Mouse (Mus musculus): Measurements from ENCODE around the gene Xrn2. TPM values are rescaled to one million over a fixed set of nuclear protein-coding genes. Genes with fewer than 3 reads are reported as not detected.

Xrn2 gene
- 35.1 and 39.6 TPM in 2 replicates for polyA plus RNA-seq (2012; rRNA removed)

DNA sequence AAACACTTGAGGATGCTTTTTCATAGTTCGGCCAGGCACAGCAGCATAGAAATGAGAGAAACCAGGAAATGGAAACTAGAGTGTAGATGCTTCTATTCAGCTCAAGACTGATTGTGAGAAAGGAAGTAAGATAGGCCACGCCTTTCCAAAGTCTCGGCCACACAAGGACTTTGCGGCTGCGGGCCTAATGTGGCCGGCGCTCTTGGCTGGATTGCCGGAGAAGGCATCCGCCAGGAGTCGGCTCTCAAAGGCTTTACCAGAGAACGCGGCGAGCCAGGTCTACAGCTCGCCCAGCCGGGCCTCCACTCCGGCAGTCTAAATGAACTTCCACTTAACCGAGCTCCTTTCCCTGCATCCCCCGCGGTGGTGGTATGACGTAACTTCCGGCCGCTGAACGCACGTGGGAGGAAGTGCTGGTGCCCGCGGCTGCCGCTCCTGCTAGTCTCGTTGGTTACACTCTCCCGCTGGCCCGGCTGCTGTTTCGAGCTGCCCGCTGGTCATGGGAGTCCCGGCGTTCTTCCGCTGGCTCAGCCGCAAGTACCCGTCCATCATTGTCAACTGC is at the start of gene Xrn2:
Gene Xrn2, plus strand, starts transcription at position 374 of the 562 bp plus-strand sequence.
- Histone ChIP-seq H3K4me1 (replicated peaks; ENCODE audit: control insufficient read depth, insufficient read depth, low read length) (peaks cover 5% of the 10 kb centered on the region), H3K27me3 (ENCODE audit: control insufficient read depth, insufficient read depth, low read length) (no peaks in the 10 kb centered on the region), H3K4me3 (ENCODE audit: control insufficient read depth, insufficient read depth, low read length) (peak within 1 kb of the TSS; percentile 71), H3K36me3 (ENCODE audit: control insufficient read depth, insufficient read depth, low read length) (no peaks in the 10 kb centered on the region), H3K27ac (ENCODE audit: control insufficient read depth, insufficient read depth, low read length) (peak within 1 kb of the TSS; percentile 92)
- WGBS, result under 1% methylated on average over 37 of the region's 37 CpGs
- DNase-seq, result peak; percentile 94
- TF ChIP-seq POLR2A (IDR thresholded peaks at IDR 0.05; ENCODE audit: control insufficient read depth, extremely low read depth, insufficient read depth, low read length, poor library complexity) (peak; percentile 82), CTCF (IDR thresholded peaks at IDR 0.05; ENCODE audit: borderline replicate concordance, control insufficient read depth, extremely low read depth, insufficient read depth, low read length, poor library complexity) (0 out of 2 replicates have a peak, but pooled peaks have one; percentile 29)

DNA sequence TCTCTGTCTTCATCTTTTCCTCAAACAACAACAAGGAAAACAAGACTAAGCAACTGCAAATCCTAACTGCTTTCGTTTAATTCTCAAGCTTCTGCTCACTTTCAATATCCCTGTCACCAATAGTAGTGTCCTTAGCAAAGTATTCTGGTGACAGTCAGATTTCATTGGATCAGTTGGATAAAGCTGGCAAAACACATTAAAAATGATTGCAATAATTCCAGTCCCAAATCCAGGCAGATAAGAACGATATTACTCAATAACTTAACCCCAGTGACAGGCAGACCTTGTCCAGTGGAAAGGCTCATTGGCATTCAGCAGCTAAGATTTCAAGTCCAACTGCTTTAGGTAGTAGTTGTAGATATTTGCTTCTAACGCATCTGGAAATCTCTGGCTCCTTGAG is 37.8 kb upstream of the Xrn2 start:
- Histone ChIP-seq H3K4me1 (replicated peaks; ENCODE audit: control insufficient read depth, insufficient read depth, low read length) (no peaks in the 10 kb centered on the region), H3K27me3 (ENCODE audit: control insufficient read depth, insufficient read depth, low read length) (no peaks in the 10 kb centered on the region), H3K36me3 (ENCODE audit: control insufficient read depth, insufficient read depth, low read length) (no peaks in the 10 kb centered on the region), H3K4me3 (ENCODE audit: control insufficient read depth, insufficient read depth, low read length) (no peak overlapping the region), H3K27ac (ENCODE audit: control insufficient read depth, insufficient read depth, low read length) (no peak overlapping the region)
- 89% methylated on average over 3 of the region's 3 CpGs for WGBS
- DNase-seq, result no peak
- TF ChIP-seq POLR2A (IDR thresholded peaks at IDR 0.05; ENCODE audit: control insufficient read depth, extremely low read depth, insufficient read depth, low read length, poor library complexity) (no peak), CTCF (IDR thresholded peaks at IDR 0.05; ENCODE audit: borderline replicate concordance, control insufficient read depth, extremely low read depth, insufficient read depth, low read length, poor library complexity) (no peak)

DNA sequence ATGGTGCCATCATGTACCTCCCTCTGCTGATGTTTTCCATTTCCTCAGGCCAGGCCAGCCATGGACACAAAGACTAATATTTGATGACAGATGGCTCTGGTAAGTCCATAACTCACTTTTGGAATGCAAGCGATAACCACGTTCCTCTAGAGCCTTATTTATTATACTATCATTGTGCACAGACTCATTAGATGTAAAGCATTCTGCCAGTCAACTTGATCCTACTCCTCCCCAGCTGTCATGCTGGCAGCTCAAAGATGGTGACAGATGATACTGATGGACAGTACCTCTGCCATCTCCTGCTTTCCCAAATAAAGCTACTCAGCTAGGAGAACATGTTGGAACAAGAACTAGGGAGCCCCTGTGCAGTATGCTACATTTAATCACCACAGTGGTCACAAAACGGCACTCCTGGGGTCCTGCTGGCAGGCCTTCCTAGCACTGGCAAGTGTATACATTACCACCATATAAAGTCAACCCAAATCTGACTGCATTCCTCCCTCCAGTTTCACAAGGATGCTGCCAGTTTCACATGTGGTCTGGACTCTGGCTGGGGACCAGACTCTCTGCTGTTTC is 37.3 kb upstream of the Xrn2 start:
- H3K36me3 ChIP-seq (ENCODE audit: control insufficient read depth, insufficient read depth, low read length), result no peaks in the 10 kb centered on the region
- TF ChIP-seq POLR2A (IDR thresholded peaks at IDR 0.05; ENCODE audit: control insufficient read depth, extremely low read depth, insufficient read depth, low read length, poor library complexity) (no peak), CTCF (IDR thresholded peaks at IDR 0.05; ENCODE audit: borderline replicate concordance, control insufficient read depth, extremely low read depth, insufficient read depth, low read length, poor library complexity) (no peak)
- no peak for DNase-seq
- no peaks in the 10 kb centered on the region for H3K27me3 ChIP-seq (ENCODE audit: control insufficient read depth, insufficient read depth, low read length)
- WGBS, result 87% methylated on average over 3 of the region's 3 CpGs
- no peak overlapping the region for H3K4me3 ChIP-seq (ENCODE audit: control insufficient read depth, insufficient read depth, low read length)
- H3K27ac ChIP-seq (ENCODE audit: control insufficient read depth, insufficient read depth, low read length), result no peak overlapping the region
- no peaks in the 10 kb centered on the region for H3K4me1 ChIP-seq (replicated peaks; ENCODE audit: control insufficient read depth, insufficient read depth, low read length)

- Histone ChIP-seq H3K4me1 (replicated peaks; ENCODE audit: control insufficient read depth, insufficient read depth, low read length) (no peaks in the 10 kb centered on the region), H3K27me3 (ENCODE audit: control insufficient read depth, insufficient read depth, low read length) (no peaks in the 10 kb centered on the region), H3K4me3 (ENCODE audit: control insufficient read depth, insufficient read depth, low read length) (no peak overlapping the region), H3K27ac (ENCODE audit: control insufficient read depth, insufficient read depth, low read length) (no peak overlapping the region), H3K36me3 (ENCODE audit: control insufficient read depth, insufficient read depth, low read length) (no peaks in the 10 kb centered on the region)
- WGBS, result 99% methylated on average over 2 of the region's 2 CpGs
- TF ChIP-seq POLR2A (IDR thresholded peaks at IDR 0.05; ENCODE audit: control insufficient read depth, extremely low read depth, insufficient read depth, low read length, poor library complexity), result no peak
- TF ChIP-seq CTCF (IDR thresholded peaks at IDR 0.05; ENCODE audit: borderline replicate concordance, control insufficient read depth, extremely low read depth, insufficient read depth, low read length, poor library complexity), result no peak
- no peak for DNase-seq
These were observed 30.0 kb upstream of the Xrn2 start for GRCm38 (mm10) chr2:146982786-146983185.

DNA sequence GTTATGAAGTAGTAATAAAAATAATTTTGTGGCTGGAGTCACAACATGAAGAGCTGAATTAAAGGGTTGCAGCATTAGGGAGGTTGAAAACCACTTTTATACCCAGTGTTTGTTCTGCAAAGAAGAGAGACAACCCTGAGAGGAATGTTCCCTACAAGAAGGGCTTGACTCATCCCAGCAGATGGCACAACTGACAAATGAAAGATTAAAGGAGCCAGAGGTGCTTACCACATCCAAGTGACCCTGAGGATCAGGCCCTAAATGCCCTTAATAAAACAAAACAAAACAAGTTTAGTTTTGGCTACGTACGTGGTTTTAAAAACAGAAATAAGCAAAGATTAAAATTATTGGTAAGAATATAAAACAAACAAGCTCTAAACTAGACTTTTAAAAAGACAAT is 28.0 kb upstream of the Xrn2 start:
- TF ChIP-seq POLR2A (IDR thresholded peaks at IDR 0.05; ENCODE audit: control insufficient read depth, extremely low read depth, insufficient read depth, low read length, poor library complexity) (no peak), CTCF (IDR thresholded peaks at IDR 0.05; ENCODE audit: borderline replicate concordance, control insufficient read depth, extremely low read depth, insufficient read depth, low read length, poor library complexity) (no peak)
- Histone ChIP-seq H3K4me1 (replicated peaks; ENCODE audit: control insufficient read depth, insufficient read depth, low read length) (no peaks in the 10 kb centered on the region), H3K27ac (ENCODE audit: control insufficient read depth, insufficient read depth, low read length) (no peak overlapping the region), H3K27me3 (ENCODE audit: control insufficient read depth, insufficient read depth, low read length) (no peaks in the 10 kb centered on the region), H3K36me3 (ENCODE audit: control insufficient read depth, insufficient read depth, low read length) (no peaks in the 10 kb centered on the region), H3K4me3 (ENCODE audit: control insufficient read depth, insufficient read depth, low read length) (no peak overlapping the region)
- no peak for DNase-seq
- WGBS, result over 99% methylated on average over 2 of the region's 2 CpGs

DNA sequence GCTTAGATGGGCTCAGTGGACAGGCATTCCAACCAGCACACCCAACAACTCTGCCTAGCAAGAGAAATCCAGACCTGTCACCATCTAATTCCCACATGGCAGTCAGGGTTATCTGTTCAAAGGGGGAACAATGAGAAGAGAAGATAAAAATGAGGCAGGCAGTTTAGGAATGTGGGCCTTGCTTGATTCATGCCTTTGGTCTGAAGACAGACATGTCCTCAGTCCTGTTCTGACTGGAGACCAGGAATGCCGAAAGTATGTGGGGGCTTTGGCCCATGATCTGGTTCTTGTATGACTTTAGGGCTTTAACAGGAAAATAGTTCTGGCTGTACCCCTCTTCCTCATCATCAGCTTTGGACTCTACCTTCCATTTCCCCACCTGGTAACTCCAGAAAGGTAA is 27.0 kb upstream of the Xrn2 start:
- H3K4me1 ChIP-seq (replicated peaks; ENCODE audit: control insufficient read depth, insufficient read depth, low read length), result no peaks in the 10 kb centered on the region
- WGBS, result 97% methylated on average over 1 of the region's 1 CpGs
- no peak for DNase-seq
- no peak overlapping the region for H3K4me3 ChIP-seq (ENCODE audit: control insufficient read depth, insufficient read depth, low read length)
- H3K36me3 ChIP-seq (ENCODE audit: control insufficient read depth, insufficient read depth, low read length), result no peaks in the 10 kb centered on the region
- TF ChIP-seq CTCF (IDR thresholded peaks at IDR 0.05; ENCODE audit: borderline replicate concordance, control insufficient read depth, extremely low read depth, insufficient read depth, low read length, poor library complexity), result no peak
- TF ChIP-seq POLR2A (IDR thresholded peaks at IDR 0.05; ENCODE audit: control insufficient read depth, extremely low read depth, insufficient read depth, low read length, poor library complexity), result no peak
- no peaks in the 10 kb centered on the region for H3K27me3 ChIP-seq (ENCODE audit: control insufficient read depth, insufficient read depth, low read length)
- no peak overlapping the region for H3K27ac ChIP-seq (ENCODE audit: control insufficient read depth, insufficient read depth, low read length)
